Mouse (Mus musculus) E14TG2a.4 (cell line): ENCODE measurements around the gene Crim1.

Source experiments
- H3K27me3 ChIP-seq: 2 replicates; pipeline ENCODE4 v1.6.1; 2014; ENCODE audit warnings: low read length, control low read depth; ENCODE audit not compliant: insufficient read depth
- H3K36me3 ChIP-seq: 2 replicates; pipeline ENCODE4 v1.6.1; 2014; ENCODE audit warnings: low read length, control low read depth; ENCODE audit not compliant: insufficient read depth
- H3K4me1 ChIP-seq: replicated peaks from 2 replicates; pipeline ENCODE4 v1.6.1; 2014; ENCODE audit warnings: low read depth, low read length, control low read depth
- H3K4me3 ChIP-seq: replicated peaks from 2 replicates; pipeline ENCODE4 v1.5.1; 2014; ENCODE audit warnings: mild to moderate bottlenecking, low read length
- H3K9me3 ChIP-seq: 2 replicates; pipeline ENCODE4 v1.6.1; 2014; ENCODE audit warnings: low read length, control low read depth
- CTCF ChIP-seq: conservative IDR thresholded peaks from 2 replicates; pipeline ENCODE4 v1.5.1; 2014; ENCODE audit warnings: low read length
- NANOG ChIP-seq: IDR thresholded peaks from 2 replicates; pipeline ENCODE4 v1.6.1; 2014; ENCODE audit warnings: borderline replicate concordance, low read length, mixed read lengths
- POU5F1 ChIP-seq: IDR thresholded peaks from 2 replicates; pipeline ENCODE4 v1.6.1; 2014; ENCODE audit warnings: low read length, borderline replicate concordance

Crim1 gene

DNA sequence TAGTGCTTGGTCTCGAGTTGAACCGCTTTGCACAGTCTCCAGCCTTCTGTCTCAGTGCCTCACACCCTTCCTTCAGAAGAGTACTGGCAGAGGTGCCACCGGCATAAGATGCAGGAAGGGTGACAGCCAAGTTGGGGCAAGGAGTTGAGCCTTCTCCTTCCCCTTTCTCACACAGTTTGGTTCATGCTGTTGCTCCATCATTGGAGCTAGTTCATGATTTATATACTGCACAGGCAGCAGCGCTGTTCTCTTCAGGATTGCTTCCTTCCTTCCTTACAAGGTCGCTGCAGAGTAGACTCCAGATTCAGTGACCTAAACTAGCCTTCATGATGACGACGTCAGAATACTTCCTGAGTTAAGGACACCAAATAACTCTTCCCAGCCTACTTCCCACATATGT, 166.0 kb downstream of the Crim1 start:
- no peak for TF ChIP-seq CTCF
- no peak for TF ChIP-seq NANOG
- no peak for TF ChIP-seq POU5F1
- no peaks in the 10 kb centered on the region for H3K4me1 ChIP-seq
- no peaks in the 10 kb centered on the region for H3K27me3 ChIP-seq
- H3K4me3 ChIP-seq: no peak overlapping the region
- H3K36me3 ChIP-seq: no peaks in the 10 kb centered on the region
- no peaks in the 10 kb centered on the region for H3K9me3 ChIP-seq

DNA sequence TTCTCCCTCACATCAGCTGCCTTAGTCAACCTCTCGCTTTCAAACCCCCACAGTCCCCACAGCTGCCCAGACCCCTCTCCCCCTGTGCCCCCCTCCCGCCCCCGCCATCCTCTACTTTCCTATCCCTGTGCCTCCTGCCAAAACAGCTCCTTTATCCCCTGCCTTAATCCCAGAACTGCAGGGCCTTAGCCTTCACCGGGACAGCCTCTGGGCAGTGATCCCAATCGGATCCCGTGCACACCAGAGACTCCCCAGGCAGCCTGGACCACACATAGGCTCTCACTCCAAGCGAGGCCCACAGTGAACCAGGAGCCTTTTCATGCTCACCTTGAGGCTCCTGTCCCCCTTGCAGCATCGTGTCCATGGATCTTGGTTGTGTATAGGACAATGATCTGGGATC, 168.4 kb downstream of the Crim1 start:
- Histone ChIP-seq H3K4me1 (no peaks in the 10 kb centered on the region), H3K4me3 (no peak overlapping the region), H3K27me3 (no peaks in the 10 kb centered on the region), H3K36me3 (no peaks in the 10 kb centered on the region), H3K9me3 (no peaks in the 10 kb centered on the region)
- TF ChIP-seq NANOG: no peak
- no peak for TF ChIP-seq POU5F1
- TF ChIP-seq CTCF: no peak

DNA sequence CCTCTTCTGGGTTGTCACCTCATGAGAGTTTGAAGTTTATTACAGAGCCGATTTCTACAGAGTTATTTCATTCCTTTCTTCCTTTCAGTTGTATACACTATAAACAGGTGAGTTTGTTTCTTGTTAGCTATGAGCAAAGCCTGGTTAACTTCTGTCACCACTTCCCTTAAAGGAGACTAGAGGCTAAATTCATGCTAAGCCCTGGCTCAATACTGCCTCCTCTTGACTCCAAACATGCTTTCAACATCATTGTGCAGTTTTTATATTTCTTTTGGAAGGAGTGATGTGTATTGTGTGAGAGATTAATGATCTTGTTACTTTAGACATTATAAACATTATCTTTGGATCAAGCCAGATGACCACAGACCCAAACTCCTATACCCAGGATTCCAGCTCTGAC, 170.4 kb downstream of the Crim1 start:
- Histone ChIP-seq H3K9me3 (no peaks in the 10 kb centered on the region), H3K36me3 (0 out of 2 replicates have a peak, but pooled peaks cover 4% of the 10 kb centered on the region), H3K4me3 (no peak overlapping the region), H3K4me1 (no peaks in the 10 kb centered on the region), H3K27me3 (no peaks in the 10 kb centered on the region)
- TF ChIP-seq POU5F1: no peak

DNA sequence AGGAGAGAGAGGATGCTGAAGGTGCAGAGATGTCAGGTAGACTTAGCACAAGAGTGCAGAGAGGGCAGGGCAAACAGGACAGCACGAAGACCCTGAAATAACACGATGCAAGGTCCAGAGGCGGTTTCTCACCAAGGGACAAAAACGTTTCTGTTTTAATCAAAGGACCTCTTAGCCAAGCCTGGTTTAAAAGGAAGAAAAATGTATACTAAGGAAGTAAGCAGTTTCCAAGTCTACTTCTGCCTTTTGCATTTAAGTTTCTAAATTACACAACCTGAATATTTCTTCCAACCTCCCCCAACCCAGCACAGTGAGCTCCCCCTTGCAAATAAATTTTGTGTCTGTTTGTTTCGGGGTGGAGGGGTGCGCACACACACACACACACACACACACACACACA, 173.1 kb downstream of the Crim1 start:
- peaks cover 9% of the 10 kb centered on the region; the same call in 1 of the 2 replicates for H3K36me3 ChIP-seq
- no peaks in the 10 kb centered on the region for H3K9me3 ChIP-seq
- no peak for TF ChIP-seq NANOG
- TF ChIP-seq CTCF: no peak
- TF ChIP-seq POU5F1: no peak
- H3K4me3 ChIP-seq: no peak overlapping the region
- no peaks in the 10 kb centered on the region for H3K27me3 ChIP-seq
- H3K4me1 ChIP-seq: no peaks in the 10 kb centered on the region

DNA sequence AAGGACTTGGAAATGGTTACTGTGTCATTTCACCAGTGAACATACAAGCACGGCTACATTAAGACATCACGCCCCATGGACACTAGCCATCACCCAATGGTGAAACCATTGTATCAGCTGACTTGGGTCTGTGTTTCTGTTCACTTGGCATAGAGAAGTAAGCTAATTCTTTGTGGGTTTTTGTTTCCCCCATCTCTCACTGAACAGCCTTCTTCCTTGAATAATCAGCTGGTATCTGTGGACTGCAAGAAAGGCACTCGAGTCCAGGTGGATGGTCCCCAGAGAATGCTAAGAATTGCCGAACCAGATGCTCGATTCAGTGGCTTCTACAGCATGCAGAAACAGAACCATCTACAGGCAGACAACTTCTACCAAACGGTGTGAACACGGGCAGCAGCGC, 173.8 kb downstream of the Crim1 start:
- Histone ChIP-seq H3K9me3 (no peaks in the 10 kb centered on the region), H3K36me3 (peaks cover 9% of the 10 kb centered on the region; the same call in 1 of the 2 replicates), H3K27me3 (no peaks in the 10 kb centered on the region), H3K4me3 (no peak overlapping the region), H3K4me1 (no peaks in the 10 kb centered on the region)
- TF ChIP-seq POU5F1: no peak
- TF ChIP-seq CTCF: no peak
- no peak for TF ChIP-seq NANOG

DNA sequence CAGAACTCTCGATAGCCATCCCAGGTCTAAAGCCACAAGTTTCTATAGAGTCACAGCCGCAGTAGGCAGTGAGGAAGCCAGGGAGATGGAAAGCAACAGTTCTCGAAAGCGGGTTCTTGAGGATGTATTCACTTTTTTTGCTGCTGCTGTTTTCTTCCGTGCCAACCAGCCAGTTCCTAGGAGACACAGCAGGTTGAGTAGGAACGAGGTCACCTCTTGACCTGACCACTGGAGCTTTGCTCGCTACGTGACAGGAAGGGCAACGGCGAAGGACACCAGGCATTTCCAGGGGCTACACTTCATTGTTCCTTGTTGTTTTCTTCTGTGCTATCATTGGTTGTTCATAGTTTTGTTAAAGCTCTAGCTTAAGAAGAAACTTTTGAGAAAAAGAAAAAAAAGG, 174.7 kb downstream of the Crim1 start:
- no peak overlapping the region for H3K4me3 ChIP-seq
- H3K4me1 ChIP-seq: no peaks in the 10 kb centered on the region
- H3K36me3 ChIP-seq: peaks cover 9% of the 10 kb centered on the region; the same call in 1 of the 2 replicates
- H3K27me3 ChIP-seq: no peaks in the 10 kb centered on the region
- no peaks in the 10 kb centered on the region for H3K9me3 ChIP-seq
- no peak for TF ChIP-seq POU5F1

DNA sequence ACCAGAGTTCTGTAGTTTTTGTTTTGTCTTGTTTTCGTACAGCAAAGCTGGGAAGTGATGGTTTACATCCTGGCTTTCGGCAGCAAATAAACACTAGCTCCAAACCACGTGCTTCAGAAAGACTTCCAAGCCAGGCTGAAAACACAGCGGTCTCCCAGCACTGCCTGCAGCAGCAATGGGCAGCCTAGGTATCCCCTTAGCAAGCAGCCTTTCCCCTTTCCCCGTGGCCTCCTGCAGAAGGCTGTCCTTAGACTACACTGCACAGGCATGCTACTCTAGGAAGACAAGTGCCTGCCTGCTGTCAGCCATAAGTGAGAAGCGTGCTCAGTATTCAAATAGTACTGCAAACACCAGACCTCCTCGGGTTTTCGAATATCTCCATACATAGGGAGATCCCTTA, 176.5 kb downstream of the Crim1 start:
- H3K4me1 ChIP-seq: no peaks in the 10 kb centered on the region
- TF ChIP-seq POU5F1 (no peak), NANOG (no peak), CTCF (no peak)
- H3K27me3 ChIP-seq: no peaks in the 10 kb centered on the region
- peaks cover 14% of the 10 kb centered on the region; the same call in 1 of the 2 replicates for H3K36me3 ChIP-seq
- no peaks in the 10 kb centered on the region for H3K9me3 ChIP-seq
- no peak overlapping the region for H3K4me3 ChIP-seq

DNA sequence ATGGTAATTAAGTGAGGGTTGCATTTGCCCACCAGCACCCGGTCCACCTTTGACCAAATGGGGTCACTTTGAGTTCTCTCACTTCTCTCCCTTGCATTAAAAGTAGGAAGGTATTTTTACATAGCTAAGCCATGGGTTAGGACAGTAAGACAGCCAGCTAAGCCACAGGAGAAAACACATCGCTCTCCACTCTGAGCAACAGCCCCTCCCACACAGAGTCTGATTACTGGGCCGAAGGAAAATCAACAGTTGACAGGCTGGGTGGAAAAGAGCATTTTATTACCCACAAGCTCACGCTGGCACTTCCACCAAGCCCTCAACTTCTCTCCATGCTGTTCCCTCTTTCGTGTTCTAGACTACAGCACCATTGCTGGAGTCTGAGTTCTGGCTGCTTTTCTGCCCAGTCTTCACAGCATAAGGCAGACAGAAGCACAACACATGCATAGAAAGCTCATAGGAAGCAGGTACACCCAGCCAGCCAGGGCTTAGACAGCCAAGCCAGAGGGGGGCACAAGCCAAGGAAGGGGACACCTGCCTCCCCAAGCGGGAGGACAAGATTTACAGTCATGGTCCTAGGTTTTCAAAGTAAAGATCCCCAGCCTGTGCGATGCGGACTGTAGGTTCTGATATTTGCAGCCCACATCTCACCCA, 179.2 kb downstream of the Crim1 start:
- Histone ChIP-seq H3K36me3 (peaks cover 15% of the 10 kb centered on the region; the same call in 1 of the 2 replicates), H3K4me1 (no peaks in the 10 kb centered on the region), H3K9me3 (no peaks in the 10 kb centered on the region), H3K27me3 (no peaks in the 10 kb centered on the region), H3K4me3 (no peak overlapping the region)
- no peak for TF ChIP-seq NANOG
- no peak for TF ChIP-seq POU5F1
- TF ChIP-seq CTCF: no peak

DNA sequence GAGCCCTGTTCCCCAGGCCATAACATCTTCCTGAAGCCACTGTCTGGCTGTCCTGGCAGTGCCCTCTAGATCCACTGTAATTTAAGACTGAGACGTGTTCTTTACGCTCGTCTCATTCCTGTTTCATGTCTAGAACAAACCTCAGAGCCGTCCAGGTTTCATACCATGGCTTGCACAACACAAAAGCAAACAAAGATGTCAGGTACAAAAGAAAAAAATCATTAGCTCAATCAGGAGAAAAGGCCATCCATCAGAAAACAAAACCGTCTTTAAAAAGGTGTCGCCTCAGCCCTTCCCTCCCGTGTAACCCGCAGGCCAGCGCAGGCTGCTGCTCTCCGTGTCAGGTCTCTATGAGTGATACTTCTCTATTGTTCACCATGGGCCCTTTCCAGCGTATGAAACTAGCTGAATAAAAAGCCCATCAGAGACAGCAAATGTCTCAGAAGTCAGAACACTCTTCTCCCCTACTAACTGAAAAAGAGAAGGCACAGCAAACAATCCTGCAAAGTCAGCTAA, 179.7 kb downstream of the Crim1 start:
- peaks cover 13% of the 10 kb centered on the region; the same call in 1 of the 2 replicates for H3K36me3 ChIP-seq
- H3K27me3 ChIP-seq: no peaks in the 10 kb centered on the region
- no peaks in the 10 kb centered on the region for H3K4me1 ChIP-seq
- TF ChIP-seq POU5F1 (no peak), NANOG (no peak), CTCF (no peak)
- H3K9me3 ChIP-seq: no peaks in the 10 kb centered on the region
- H3K4me3 ChIP-seq: no peak overlapping the region
